Mouse (Mus musculus): ENCODE measurements around the gene Nhsl1.

The Nhsl1 gene

GRCm38 (mm10) chr10:18404679-18405078 lies 85.9 kb downstream of the Nhsl1 start:
- no peak for DNase-seq

GRCm38 (mm10) chr10:18407062-18407830 lies 88.5 kb downstream of the Nhsl1 start:
- DNase-seq = peak; percentile 64 to 70

GRCm38 (mm10) chr10:18408128-18408527 lies 89.3 kb downstream of the Nhsl1 start:
- no peak for DNase-seq

- no peak for DNase-seq
These were observed 89.8 kb downstream of the Nhsl1 start for GRCm38 (mm10) chr10:18408635-18409034.

GRCm38 (mm10) chr10:18409068-18409467 lies 90.3 kb downstream of the Nhsl1 start:
- DNase-seq = no peak

- no peak for DNase-seq
These were observed 92.5 kb downstream of the Nhsl1 start for GRCm38 (mm10) chr10:18411266-18411665.

GRCm38 (mm10) chr10:18415946-18416345 lies 97.2 kb downstream of the Nhsl1 start:
- no peak for DNase-seq

- no peak for DNase-seq
These were observed 99.4 kb downstream of the Nhsl1 start for GRCm38 (mm10) chr10:18418160-18418559.

GRCm38 (mm10) chr10:18419508-18419907 lies 100.7 kb downstream of the Nhsl1 start:
- no peak for DNase-seq

- no peak for DNase-seq
These were observed 101.6 kb downstream of the Nhsl1 start for GRCm38 (mm10) chr10:18420259-18421000.

- no peak for DNase-seq
These were observed 104.2 kb downstream of the Nhsl1 start for GRCm38 (mm10) chr10:18422968-18423367.

- DNase-seq = no peak
These were observed 104.8 kb downstream of the Nhsl1 start for GRCm38 (mm10) chr10:18423557-18423956.

GRCm38 (mm10) chr10:18427866-18428265 lies 109.1 kb downstream of the Nhsl1 start:
- DNase-seq = no peak

GRCm38 (mm10) chr10:18429533-18429932 lies 110.7 kb downstream of the Nhsl1 start:
- no peak for DNase-seq

GRCm38 (mm10) chr10:18430141-18430540 lies 111.4 kb downstream of the Nhsl1 start:
- DNase-seq = no peak

- peak; percentile 34 to 40 for DNase-seq
These were observed 112.2 kb downstream of the Nhsl1 start for GRCm38 (mm10) chr10:18430973-18431372.

GRCm38 (mm10) chr10:18431546-18431945 lies 112.8 kb downstream of the Nhsl1 start:
- DNase-seq = no peak

GRCm38 (mm10) chr10:18435454-18435853 lies 116.7 kb downstream of the Nhsl1 start:
- no peak for DNase-seq

- no peak for DNase-seq
These were observed 117.2 kb downstream of the Nhsl1 start for GRCm38 (mm10) chr10:18435938-18436337.

- DNase-seq = no peak
These were observed 118.8 kb downstream of the Nhsl1 start for GRCm38 (mm10) chr10:18437584-18437983.

GRCm38 (mm10) chr10:18445603-18446358 lies 127.0 kb downstream of the Nhsl1 start:
- DNase-seq = no peak

GRCm38 (mm10) chr10:18446359-18446820 lies 127.6 kb downstream of the Nhsl1 start:
- DNase-seq = no peak

GRCm38 (mm10) chr10:18447299-18447698 lies 128.5 kb downstream of the Nhsl1 start:
- DNase-seq = no peak

All from thymus, adult 18-20 months (tissue).